Mouse (Mus musculus) liver, adult 2 months (tissue): ENCODE data around the gene 1700092M07Rik.
A peak's percentile ranks its signal among the peaks of the same experiment; 100 is the strongest.

Experiments
- CTCF ChIP-seq: fragments of 200-500 bp; IDR thresholded peaks from 2 replicates; pipeline ENCODE4 v1.5.1; 2011; ENCODE audit warnings: low read depth, low read length, control low read depth
- POLR2A ChIP-seq: fragments of 200-500 bp; IDR thresholded peaks from 2 replicates; pipeline ENCODE4 v1.6.1; 2011; ENCODE audit warnings: low read length, control low read depth; ENCODE audit not compliant: insufficient read depth; ENCODE audit errors: extremely low read depth

DNA sequence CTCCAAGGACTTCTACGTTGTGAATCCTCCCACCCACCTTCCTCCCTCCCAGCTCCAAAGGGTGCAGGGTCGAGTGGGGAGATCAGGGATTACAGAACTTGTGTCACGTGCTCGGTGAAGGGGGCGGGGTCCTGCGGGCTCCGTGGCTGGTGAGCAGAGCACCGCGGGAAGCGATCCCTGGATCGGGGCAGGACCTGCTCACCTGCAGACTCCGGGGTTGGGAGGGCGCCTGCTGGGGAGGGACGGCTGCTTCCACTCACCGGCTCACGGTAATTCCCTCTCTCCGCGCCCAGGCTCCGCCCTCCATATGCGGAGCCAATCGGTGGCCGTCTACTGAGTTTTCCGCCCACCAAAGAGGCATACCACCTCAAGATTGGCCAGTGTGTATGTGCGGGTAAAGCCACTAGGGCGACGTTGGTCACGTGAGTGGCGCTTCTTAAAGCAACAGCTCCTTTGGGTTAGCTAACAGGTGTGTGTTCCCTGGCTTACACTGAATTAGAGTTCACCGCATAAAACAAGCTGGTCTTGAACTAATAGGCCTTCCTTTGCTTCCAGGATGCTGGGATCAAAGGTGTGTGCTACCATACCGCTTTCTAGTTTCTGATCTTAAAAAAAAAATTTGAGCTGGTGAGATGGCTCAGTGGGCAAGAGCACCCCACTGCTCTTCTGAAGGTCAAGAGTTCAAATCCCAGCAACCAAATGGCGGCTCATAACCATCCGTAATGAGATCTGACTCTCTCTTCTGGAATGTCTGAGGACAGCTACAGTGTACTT, 45.7 kb downstream of the 1700092M07Rik start, which contains the start of gene Taf6l:
- TF ChIP-seq CTCF (peak; percentile 19; the same call in 1 of the 2 replicates), POLR2A (no peak)
